Mouse (Mus musculus) lung, embryonic 14.5 days (tissue): ENCODE measurements at regions not wholly inside any gene's neighbourhood (a gene's known extent, or its start where the extent isn't known, plus 50 kb on each side); places are given as distances from the start of the nearest gene placed in this dataset.

Experiments
- ATAC-seq: fragments of 200-750 bp; cut with Nextera tagmentation; 2 replicates; pipeline ENCODE4 v1.8.0; 2017; ENCODE audit warnings: mild to moderate bottlenecking, moderate TSS enrichment, moderate library complexity; ENCODE audit not compliant: insufficient read depth
- DNase-seq: peaks from one replicate; pipeline ENCODE4 v3.0.0-alpha.2; 2015
- H3K27ac ChIP-seq: fragments of 300-500 bp; sonication (generic); 2 replicates; pipeline ENCODE4 v1.5.1; 2014; ENCODE audit warnings: low read depth, mild to moderate bottlenecking, moderate library complexity
- H3K27me3 ChIP-seq: fragments of 300-500 bp; sonication (generic); 2 replicates; pipeline ENCODE4 v1.6.1; 2014; ENCODE audit warnings: low read length, control low read depth; ENCODE audit not compliant: insufficient read depth
- H3K36me3 ChIP-seq: fragments of 300-500 bp; sonication (generic); 2 replicates; pipeline ENCODE4 v1.6.1; 2014; ENCODE audit warnings: control low read depth; ENCODE audit not compliant: insufficient read depth
- H3K4me1 ChIP-seq: fragments of 300-500 bp; sonication (generic); 2 replicates; pipeline ENCODE4 v1.6.1; 2014; ENCODE audit warnings: antibody characterized with exemption, control low read depth; ENCODE audit not compliant: insufficient read depth
- H3K4me2 ChIP-seq: fragments of 300-500 bp; sonication (generic); 2 replicates; pipeline ENCODE4 v1.6.1; 2014; ENCODE audit warnings: mild to moderate bottlenecking
- H3K4me3 ChIP-seq: fragments of 300-500 bp; sonication (generic); 2 replicates; pipeline ENCODE4 v1.5.1; 2014; ENCODE audit warnings: low read depth, low read length
- H3K9ac ChIP-seq: fragments of 300-500 bp; sonication (generic); 2 replicates; pipeline ENCODE4 v1.6.1; 2014
- H3K9me3 ChIP-seq: fragments of 300-500 bp; sonication (generic); 2 replicates; pipeline ENCODE4 v1.6.1; 2016; ENCODE audit warnings: low read depth, low read length, control low read depth
- CTCF ChIP-seq: IDR thresholded peaks from 2 replicates; pipeline ENCODE4 v1.5.1; 2016; ENCODE audit warnings: antibody characterized with exemption, low read depth
- WGBS: fragments of 180-500 bp; shearing (Covaris S2); extraction: QIAGEN DNeasy Blood & Tissue Kit; methylation state at CpG from one replicate; pipeline ENCODE4 v1.1.7; 2014; 5-methylcytosine and 5-hydroxymethylcytosine counted together

DNA sequence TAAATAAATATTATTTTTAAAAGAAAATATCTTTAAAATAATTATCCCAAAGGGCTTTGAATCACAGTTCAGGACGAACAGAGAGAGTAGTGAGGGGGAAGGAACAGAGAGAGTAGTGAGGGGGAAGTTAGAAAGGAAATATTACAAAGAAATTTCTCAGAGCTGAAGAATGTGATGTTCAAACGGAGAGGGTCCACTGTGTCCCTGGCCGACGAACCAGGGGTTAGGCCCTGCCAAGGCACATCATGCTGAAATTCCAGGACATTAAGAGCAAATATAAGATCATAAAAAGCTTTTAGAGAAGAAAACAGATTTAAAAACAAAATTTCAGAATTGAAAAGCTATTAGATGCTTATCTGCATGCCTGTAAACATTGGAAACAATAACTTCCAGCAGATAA lies 61.6 kb downstream of the Skor1 start:
- H3K27me3 ChIP-seq, result no peaks in the 10 kb centered on the region
- no peaks in the 10 kb centered on the region for H3K36me3 ChIP-seq
- no peak overlapping the region for H3K4me3 ChIP-seq
- TF ChIP-seq CTCF, result no peak
- peaks cover 13% of the 10 kb centered on the region for H3K4me1 ChIP-seq
- no peak overlapping the region for H3K27ac ChIP-seq
- no peaks in the 10 kb centered on the region for H3K9me3 ChIP-seq
- no peak overlapping the region for H3K9ac ChIP-seq
- no peak for ATAC-seq
- no peak for DNase-seq
- no peak overlapping the region for H3K4me2 ChIP-seq
- WGBS, result 49% methylated on average over 4 of the region's 4 CpGs

DNA sequence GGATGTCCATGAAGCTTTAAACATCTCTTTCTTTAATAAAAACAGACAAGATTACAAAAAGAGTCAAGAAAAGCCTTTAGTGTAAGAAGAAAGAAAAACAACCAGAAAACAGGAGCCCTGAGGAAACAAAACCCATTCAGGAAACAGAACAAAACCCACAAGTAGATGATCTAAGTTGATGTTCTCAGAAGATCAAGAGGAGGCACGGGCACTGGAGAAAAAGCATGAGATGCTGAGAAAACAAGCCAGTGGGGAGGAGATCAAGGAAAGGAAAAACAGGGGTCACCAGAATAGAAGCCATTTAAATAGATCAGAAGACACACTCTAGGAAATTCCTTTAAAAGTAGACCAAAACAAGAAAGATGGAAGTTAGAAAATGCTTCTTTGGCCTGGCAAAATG lies 62.1 kb downstream of the Skor1 start:
- Histone ChIP-seq H3K9me3 (no peaks in the 10 kb centered on the region), H3K27me3 (no peaks in the 10 kb centered on the region), H3K27ac (no peak overlapping the region), H3K4me2 (no peak overlapping the region), H3K4me1 (peaks cover 13% of the 10 kb centered on the region), H3K36me3 (no peaks in the 10 kb centered on the region), H3K4me3 (no peak overlapping the region), H3K9ac (no peak overlapping the region)
- TF ChIP-seq CTCF, result no peak
- DNase-seq (no peak), ATAC-seq (no peak)
- 62% methylated on average over 1 of the region's 1 CpGs for WGBS

DNA sequence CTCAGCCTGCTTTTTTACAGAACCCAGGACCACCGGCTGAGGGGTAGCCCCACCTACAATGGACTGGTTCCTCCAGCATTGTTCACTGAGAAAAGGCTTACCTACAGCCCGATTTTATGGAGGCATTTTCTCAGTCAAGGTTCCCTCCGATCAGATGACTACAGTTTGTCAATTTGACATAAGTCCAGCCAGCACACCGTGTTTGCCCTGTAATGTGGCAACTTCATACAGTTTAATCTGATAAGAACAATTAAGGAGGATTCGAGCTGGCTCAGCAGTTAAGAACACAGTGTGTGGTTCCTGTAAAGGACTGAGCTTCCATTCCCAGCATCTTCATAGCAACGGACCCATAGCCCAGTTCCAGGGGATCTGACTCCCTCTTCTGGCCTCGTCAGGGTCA lies 65.9 kb downstream of the Skor1 start:
- H3K36me3 ChIP-seq, result no peaks in the 10 kb centered on the region
- H3K9ac ChIP-seq, result no peak overlapping the region
- ATAC-seq, result no peak
- H3K4me1 ChIP-seq, result no peaks in the 10 kb centered on the region
- H3K27ac ChIP-seq, result no peak overlapping the region
- H3K27me3 ChIP-seq, result no peaks in the 10 kb centered on the region
- no peak for DNase-seq
- no peak overlapping the region for H3K4me2 ChIP-seq
- no peaks in the 10 kb centered on the region for H3K9me3 ChIP-seq
- TF ChIP-seq CTCF, result no peak
- H3K4me3 ChIP-seq, result no peak overlapping the region
- 84% methylated on average over 7 of the region's 7 CpGs for WGBS

DNA sequence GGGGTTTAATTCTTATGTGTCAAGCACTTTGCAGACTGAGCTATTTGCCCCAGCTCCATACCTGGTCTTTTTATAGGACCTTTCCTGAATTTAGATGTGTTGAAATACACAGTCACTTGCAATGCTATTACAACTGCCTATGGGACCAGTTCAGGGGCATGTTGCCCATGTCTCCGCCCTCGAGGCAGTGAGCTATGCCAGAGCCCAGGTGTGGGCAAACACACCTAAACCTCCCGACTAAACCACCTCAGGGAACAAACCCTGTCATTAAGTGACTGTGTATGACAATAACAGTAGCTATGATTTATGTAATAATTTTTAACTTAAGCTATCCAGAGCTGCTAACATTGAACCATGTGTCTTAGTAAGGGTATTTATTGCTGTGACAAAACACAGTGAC lies 66.5 kb downstream of the Skor1 start:
- Histone ChIP-seq H3K4me3 (no peak overlapping the region), H3K9ac (no peak overlapping the region), H3K27me3 (no peaks in the 10 kb centered on the region), H3K27ac (no peak overlapping the region), H3K4me2 (no peak overlapping the region), H3K4me1 (no peaks in the 10 kb centered on the region), H3K9me3 (no peaks in the 10 kb centered on the region), H3K36me3 (no peaks in the 10 kb centered on the region)
- WGBS, result 82% methylated on average over 3 of the region's 3 CpGs
- no peak for DNase-seq
- no peak for ATAC-seq
- TF ChIP-seq CTCF, result no peak

DNA sequence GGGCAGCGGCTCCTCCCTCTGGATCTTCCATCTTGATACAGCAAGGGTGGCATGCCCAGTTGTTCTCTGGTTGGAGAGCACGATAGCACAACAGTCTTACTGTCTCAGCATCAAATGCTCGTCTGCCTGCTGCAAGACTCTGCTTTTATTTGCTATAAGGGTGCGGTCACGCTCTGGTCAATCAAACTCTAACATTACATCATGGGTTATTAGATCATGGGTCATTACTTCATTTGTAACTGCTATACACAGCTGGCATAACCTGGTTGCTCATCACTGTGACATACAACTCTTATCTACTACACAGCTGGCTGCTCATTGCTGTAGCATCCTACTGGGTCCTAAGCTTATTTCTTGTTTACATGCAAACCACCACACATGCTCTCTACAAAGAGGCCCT lies 68.4 kb downstream of the Skor1 start:
- Histone ChIP-seq H3K4me2 (no peak overlapping the region), H3K27me3 (no peaks in the 10 kb centered on the region), H3K36me3 (no peaks in the 10 kb centered on the region), H3K9me3 (no peaks in the 10 kb centered on the region), H3K4me3 (no peak overlapping the region), H3K4me1 (no peaks in the 10 kb centered on the region), H3K27ac (no peak overlapping the region), H3K9ac (no peak overlapping the region)
- 81% methylated on average over 5 of the region's 5 CpGs for WGBS
- DNase-seq, result no peak
- TF ChIP-seq CTCF, result no peak
- no peak for ATAC-seq

DNA sequence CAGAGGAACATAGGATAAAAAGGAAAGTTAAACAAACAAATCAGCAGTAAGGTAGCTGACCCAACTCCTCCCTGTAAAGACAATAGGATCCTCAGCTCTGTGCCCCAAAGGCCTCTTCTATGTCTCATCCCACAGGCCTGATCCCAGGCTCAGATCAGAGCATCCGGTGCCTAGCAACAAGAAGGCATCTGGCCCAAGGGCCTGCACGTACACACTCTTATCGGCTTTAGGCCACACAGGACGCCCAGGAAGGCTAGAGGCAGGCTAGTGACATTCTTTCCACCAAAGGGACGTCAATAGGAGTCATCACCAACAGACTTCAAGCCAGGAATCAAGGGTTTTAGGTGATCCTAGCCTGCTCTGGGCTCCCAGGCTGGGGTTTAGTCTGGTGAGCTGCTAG lies 73.5 kb downstream of the Skor1 start:
- TF ChIP-seq CTCF, result no peak
- Histone ChIP-seq H3K4me1 (peaks cover 18% of the 10 kb centered on the region), H3K4me2 (peak overlapping the region; percentile 45), H3K9ac (no peak overlapping the region), H3K36me3 (no peaks in the 10 kb centered on the region), H3K27ac (peak overlapping the region; percentile 87), H3K27me3 (no peaks in the 10 kb centered on the region), H3K4me3 (no peak overlapping the region), H3K9me3 (no peaks in the 10 kb centered on the region)
- DNase-seq (peak; percentile 70), ATAC-seq (peak; percentile 83)
- WGBS, result 21% methylated on average over 5 of the region's 5 CpGs

DNA sequence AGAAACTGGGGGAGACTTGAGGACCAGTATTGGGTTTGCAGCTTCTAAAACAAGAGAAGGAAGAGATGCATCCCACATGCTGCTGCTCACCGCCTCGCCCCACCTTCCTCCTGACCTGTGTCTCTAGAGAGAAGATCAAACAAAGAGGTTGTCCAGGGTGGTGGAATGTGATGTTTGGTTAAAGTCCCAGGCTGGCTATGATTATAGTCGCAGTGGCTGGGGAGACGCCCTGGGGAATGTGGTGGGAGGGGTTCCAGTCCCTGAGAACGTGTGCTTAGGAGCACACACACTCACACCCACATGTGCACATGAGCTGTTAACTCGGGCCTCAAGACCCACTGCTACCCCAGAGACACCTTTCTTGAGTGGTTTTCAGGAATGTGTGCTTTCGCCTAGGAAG lies 74.0 kb downstream of the Skor1 start:
- Histone ChIP-seq H3K27ac (peak overlapping the region; percentile 87), H3K4me3 (no peak overlapping the region), H3K4me2 (peak overlapping the region; percentile 45), H3K4me1 (peaks cover 18% of the 10 kb centered on the region), H3K36me3 (no peaks in the 10 kb centered on the region), H3K9ac (no peak overlapping the region), H3K9me3 (no peaks in the 10 kb centered on the region), H3K27me3 (no peaks in the 10 kb centered on the region)
- TF ChIP-seq CTCF, result no peak
- 27% methylated on average over 7 of the region's 7 CpGs for WGBS
- ATAC-seq, result peak; percentile 78
- DNase-seq, result peak; percentile 60
